Mouse (Mus musculus): Measurements from ENCODE around the gene Kcnk15. TPM values are rescaled to one million over a fixed set of nuclear protein-coding genes. Genes with fewer than 3 reads are reported as not detected.

Kcnk15 gene
- not detected for polyA plus RNA-seq (2017; shearing (Covaris generic))

DNA sequence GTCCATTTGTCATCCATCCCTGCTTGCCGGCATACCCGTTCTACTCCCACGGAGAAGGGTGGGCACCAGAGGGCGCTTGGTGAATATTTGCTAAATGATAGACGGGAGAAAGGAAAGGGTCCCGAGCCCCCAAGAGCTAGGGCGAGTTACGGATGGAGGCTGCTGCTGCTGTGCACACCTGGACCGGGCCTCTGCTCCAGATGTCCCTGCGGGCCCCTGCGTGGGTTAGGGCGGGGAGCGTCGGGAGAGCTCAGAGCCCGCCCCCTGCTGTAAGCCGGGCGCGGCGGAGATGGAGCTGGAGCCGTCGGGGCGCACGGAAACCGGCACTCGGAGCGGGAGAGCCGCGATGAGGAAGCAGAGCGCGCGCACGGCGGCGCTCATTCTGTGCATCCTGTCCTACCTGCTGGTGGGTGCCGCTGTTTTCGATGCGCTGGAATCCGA is at the start of gene Kcnk15:
Gene Kcnk15 (plus strand): TSS at position 191 of the 441 bp plus-strand sequence.
- no peak for ATAC-seq

DNA sequence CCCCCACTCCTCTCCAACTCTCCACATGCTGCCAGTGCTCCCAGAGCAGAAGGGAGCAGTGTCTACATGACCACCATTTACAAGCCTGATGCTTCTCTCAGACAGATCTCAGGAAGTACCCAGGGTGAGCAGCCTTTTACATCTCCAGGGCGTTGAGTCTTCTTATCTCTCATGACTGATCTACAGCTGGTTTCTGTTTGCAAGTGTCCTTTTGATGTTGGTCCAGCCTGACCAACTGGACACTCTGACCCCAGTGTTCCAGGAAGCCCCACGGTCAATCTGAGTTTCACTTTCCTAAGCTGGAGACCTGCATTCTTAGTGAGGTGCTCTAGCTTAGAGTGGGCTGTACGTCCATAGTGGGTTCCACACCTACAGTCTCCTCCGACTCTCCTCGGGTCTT is 49.6 kb upstream of the Kcnk15 start:
- ATAC-seq, result no peak

GRCm38 (mm10) chr2:163809166-163809565 is 44.3 kb upstream of the Kcnk15 start:
- ATAC-seq, result no peak

DNA sequence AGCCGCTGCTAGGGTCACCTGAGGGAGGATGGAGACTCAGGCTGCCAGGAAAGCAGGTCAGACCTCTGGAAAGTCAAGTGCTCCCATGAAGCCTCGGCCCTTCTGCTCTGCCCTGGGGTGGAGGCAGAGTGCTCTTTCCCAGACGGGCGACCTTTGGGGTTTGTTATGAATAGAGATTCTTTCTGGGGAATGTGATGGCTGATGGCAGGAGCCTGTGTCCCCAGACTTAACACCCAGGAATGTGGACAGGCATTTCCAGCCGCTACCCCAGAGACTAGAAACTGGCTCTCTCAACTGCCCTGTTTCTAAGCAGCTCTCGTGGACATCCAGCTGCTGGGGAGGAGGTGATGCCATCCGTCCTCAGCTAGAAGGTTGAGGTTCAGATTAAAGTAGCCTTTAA is 43.7 kb upstream of the Kcnk15 start:
- no peak for ATAC-seq

DNA sequence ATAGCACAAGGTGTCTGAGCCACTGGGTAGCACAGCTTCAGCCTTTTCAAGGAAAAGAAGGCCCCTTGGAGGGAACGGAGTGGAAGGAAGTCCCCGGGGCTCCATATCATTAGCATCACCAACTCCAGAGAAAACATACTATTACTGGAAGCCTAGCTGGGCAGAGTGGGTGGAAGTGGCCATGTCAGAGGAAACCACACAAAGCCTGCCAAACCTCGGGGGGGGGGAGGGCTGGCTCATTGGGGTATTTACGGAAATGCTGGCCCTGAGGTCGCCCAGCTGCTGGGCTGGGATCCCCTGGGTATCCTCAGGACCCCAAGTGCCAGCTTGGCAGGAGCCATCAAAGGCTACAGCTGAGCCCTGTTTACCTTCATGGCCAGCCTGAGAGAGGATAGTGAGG is 40.4 kb upstream of the Kcnk15 start:
- no peak for ATAC-seq

DNA sequence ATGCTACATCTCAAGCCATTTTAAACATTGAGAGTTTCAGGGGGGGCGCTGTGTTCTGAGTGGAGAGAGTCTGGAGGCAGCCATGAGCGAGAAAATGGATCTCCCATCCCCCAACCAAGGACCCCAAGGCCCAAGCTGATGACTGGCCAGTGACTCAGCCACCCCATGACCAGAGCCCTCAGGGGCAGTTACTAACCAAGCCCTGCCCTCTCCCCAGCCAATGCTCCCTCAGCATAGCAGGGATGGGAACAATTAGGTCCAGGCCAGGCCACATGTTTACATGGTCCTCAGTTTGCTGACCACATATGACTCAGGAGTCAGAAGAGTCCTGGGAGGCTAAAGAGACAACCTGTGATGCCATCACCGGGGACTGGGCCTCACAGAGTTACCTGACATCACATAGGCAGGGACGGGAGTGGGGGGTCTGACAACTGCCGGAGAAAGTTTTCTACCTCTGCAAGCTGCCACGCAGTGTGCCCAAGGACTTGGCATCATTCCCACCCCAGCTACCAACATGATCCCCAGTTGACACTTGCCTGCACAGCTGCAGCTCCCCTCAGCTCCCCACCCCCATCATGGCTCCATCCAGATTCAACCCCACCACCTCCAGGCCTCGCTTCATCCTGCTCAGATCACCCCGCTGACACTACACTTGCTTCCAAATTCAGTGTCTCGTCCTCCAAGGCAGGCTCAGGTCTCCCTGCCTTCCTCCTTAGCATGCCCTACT is 38.5 kb upstream of the Kcnk15 start:
- no peak for ATAC-seq

- ATAC-seq, result no peak
These were observed 32.8 kb upstream of the Kcnk15 start, which contains the start of gene Ccn5 for GRCm38 (mm10) chr2:163820607-163821006. TSS of gene Ccn5 (plus strand) at chr2:163820861.

- ATAC-seq, result no peak
These were observed 30.2 kb upstream of the Kcnk15 start for GRCm38 (mm10) chr2:163823248-163823647.

DNA sequence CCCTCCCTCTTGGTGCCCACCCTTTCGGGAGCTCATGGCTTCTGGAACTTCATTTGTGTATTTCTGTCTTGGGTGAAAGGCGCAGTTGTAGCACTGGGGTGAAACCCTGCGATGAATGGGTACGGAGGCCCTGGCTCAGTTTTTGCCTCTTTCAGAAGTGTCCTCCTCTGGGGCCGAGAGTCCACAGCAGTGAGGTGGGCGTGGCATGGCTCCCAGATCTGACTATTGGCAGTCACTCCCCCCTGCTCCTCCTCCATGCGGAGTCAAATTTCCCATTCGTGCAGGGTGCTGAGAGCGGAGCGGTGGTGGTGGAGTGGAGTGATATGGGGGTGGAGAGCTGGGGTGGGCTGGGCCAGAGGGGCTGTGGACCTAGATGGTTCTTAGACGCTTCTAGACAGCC is 29.7 kb upstream of the Kcnk15 start:
- no peak for ATAC-seq

GRCm38 (mm10) chr2:163825861-163826260 is 27.6 kb upstream of the Kcnk15 start:
- no peak for ATAC-seq

GRCm38 (mm10) chr2:163826494-163826893 is 27.0 kb upstream of the Kcnk15 start:
- no peak for ATAC-seq

- no peak for ATAC-seq
These were observed 22.3 kb upstream of the Kcnk15 start for GRCm38 (mm10) chr2:163831163-163831562.

- ATAC-seq, result peak; percentile 78
These were observed 15.4 kb upstream of the Kcnk15 start for GRCm38 (mm10) chr2:163838043-163838442.

- ATAC-seq, result no peak
These were observed 13.9 kb upstream of the Kcnk15 start for GRCm38 (mm10) chr2:163839519-163839918.

- ATAC-seq, result no peak
These were observed 11.4 kb upstream of the Kcnk15 start for GRCm38 (mm10) chr2:163842043-163842442.

GRCm38 (mm10) chr2:163857233-163857632 is 3.8 kb downstream of the Kcnk15 start:
- no peak for ATAC-seq

- ATAC-seq, result no peak
These were observed 5.0 kb downstream of the Kcnk15 start for GRCm38 (mm10) chr2:163858254-163858947.

- ATAC-seq, result no peak
These were observed 11.9 kb downstream of the Kcnk15 start for GRCm38 (mm10) chr2:163865311-163865710.

DNA sequence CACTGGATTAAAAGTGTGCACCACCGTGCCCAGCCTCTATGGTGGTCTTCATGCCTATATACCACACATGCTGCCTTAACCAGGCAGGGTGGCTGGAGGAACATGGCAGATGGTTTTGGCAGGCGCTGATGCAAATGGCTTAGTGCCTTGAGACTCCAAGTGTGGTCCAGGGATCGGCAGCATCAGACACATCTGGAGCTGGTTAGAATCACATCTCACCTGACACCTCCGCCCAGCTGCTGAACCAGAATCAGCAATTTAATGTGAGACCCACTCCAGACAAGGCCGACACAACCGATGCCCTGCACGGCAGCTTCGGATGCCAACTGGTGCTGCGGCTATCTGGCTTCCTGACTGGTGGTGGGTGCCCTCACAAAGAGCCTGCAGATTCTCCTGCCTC is 12.6 kb downstream of the Kcnk15 start:
- ATAC-seq, result no peak

GRCm38 (mm10) chr2:163869783-163870182 is 16.3 kb downstream of the Kcnk15 start:
- ATAC-seq, result no peak

- no peak for ATAC-seq
These were observed 17.8 kb downstream of the Kcnk15 start for GRCm38 (mm10) chr2:163871266-163871665.

GRCm38 (mm10) chr2:163871906-163872305 is 18.5 kb downstream of the Kcnk15 start:
- no peak for ATAC-seq

DNA sequence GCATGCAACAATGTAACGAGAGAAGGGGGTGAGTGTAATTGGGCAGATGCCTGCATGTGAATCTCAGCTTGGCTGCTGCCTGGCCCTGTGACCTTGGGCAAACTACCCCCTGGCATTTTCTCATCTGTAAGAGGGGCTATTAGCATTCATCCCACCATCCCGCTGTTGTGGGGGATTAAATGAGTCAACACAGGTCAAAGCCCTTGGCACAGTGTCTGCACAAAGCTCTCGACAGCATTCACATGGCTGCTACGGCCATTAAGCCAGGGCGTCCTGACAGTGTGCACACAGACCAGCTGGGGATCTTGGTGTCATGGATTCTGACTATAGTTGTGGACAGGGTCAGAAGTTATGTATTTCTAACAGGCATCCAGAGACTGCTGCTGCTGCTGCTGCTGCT is 21.4 kb downstream of the Kcnk15 start:
- no peak for ATAC-seq

DNA sequence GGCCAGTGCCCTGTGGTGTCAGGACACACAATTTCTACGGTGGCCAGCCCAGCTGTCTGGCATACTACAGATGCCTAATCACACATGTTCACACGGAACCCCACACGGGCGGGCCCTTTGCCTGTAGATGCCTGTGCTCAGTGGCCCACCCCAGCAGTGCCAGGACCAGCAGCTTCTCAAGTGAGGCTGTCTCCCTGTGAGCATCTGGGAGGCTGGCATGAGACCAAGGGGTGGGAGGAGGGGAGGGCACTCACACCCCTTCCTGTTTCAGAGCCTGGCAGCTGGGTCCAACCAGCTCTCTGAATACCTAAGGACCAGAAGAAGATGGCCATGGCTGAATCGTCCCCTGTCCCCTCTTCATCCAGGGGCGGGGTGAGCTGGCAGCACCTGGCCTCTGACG is 22.0 kb downstream of the Kcnk15 start:
- no peak for ATAC-seq
